Mouse (Mus musculus) testis, adult 2 months (tissue): ENCODE measurements around the gene Rnf44.

Experiments
- CTCF ChIP-seq: fragments of 200-500 bp; IDR thresholded peaks from 2 replicates; pipeline ENCODE4 v1.5.1; 2012; ENCODE audit warnings: low read depth, mild to moderate bottlenecking, inconsistent platforms, low read length, moderate library complexity; ENCODE audit not compliant: control insufficient read depth, insufficient read depth, insufficient replicate concordance
- POLR2A ChIP-seq: fragments of 200-500 bp; IDR thresholded peaks from 2 replicates; pipeline ENCODE4 v1.6.1; 2012; ENCODE audit warnings: low read depth, mild to moderate bottlenecking, inconsistent platforms, low read length, moderate library complexity; ENCODE audit not compliant: control insufficient read depth

GRCm38 (mm10) chr13:54681291-54681690 is 12.4 kb downstream of the Rnf44 start:
- TF ChIP-seq CTCF (no peak), POLR2A (no peak)
